Mouse (Mus musculus) MEL (cell line): Measurements from ENCODE around the gene Prkcb. TPM values are rescaled to one million over a fixed set of nuclear protein-coding genes. Genes with fewer than 3 reads are reported as not detected.

ENCODE experiments used
- DNase-seq: peaks from one replicate; pipeline ENCODE4 v3.0.0; 2011; ENCODE audit warnings: low read depth, low spot score
- H3K27ac ChIP-seq: 2 replicates; pipeline ENCODE4 v1.5.1; 2012; ENCODE audit warnings: low read depth, mild to moderate bottlenecking, control low read depth, low read length, moderate library complexity; ENCODE audit not compliant: control insufficient read depth
- H3K27me3 ChIP-seq, 2 experiments: fragments of 150-350 bp in 1 of 2; sonication (generic) in 1 of 2; 2 replicates each; pipeline ENCODE4 v1.6.1; 2012; ENCODE audit warnings: low read length in 2 of 2, mild to moderate bottlenecking in 2 of 2, improper control_type of control experiment in 1 of 2, moderate library complexity in 1 of 2; ENCODE audit not compliant: insufficient read depth in 2 of 2, control insufficient read depth in 1 of 2
- H3K36me3 ChIP-seq, 2 experiments: 2 replicates each; pipeline ENCODE4 v1.6.1; 2012 to 2014; ENCODE audit warnings: low read length in 2 of 2, improper control_type of control experiment in 1 of 2, inconsistent platforms in 1 of 2, mild to moderate bottlenecking in 1 of 2; ENCODE audit not compliant: insufficient read depth in 2 of 2, control insufficient read depth in 1 of 2
- H3K4me1 ChIP-seq, 2 experiments: fragments of 150-350 bp in 1 of 2; sonication (generic) in 1 of 2; 2 replicates each; pipeline ENCODE4 v1.6.1; 2012; ENCODE audit warnings: low read length in 2 of 2, improper control_type of control experiment in 1 of 2, mild to moderate bottlenecking in 1 of 2; ENCODE audit not compliant: insufficient read depth in 2 of 2, control insufficient read depth in 1 of 2
- H3K4me3 ChIP-seq, 2 experiments: fragments of 150-350 bp in 1 of 2; sonication (generic) in 1 of 2; 2 replicates each; pipeline ENCODE4 v1.5.1; 2012; ENCODE audit warnings: low read depth in 2 of 2, low read length in 2 of 2, mild to moderate bottlenecking in 2 of 2, moderate library complexity in 2 of 2, control low read depth in 1 of 2, improper control_type of control experiment in 1 of 2; ENCODE audit not compliant: control insufficient read depth in 1 of 2, insufficient read depth in 1 of 2
- H3K79me2 ChIP-seq: 2 replicates; pipeline ENCODE4 v1.6.1; 2012; ENCODE audit warnings: mild to moderate bottlenecking, low read length, moderate library complexity; ENCODE audit not compliant: control insufficient read depth, poor library complexity, insufficient read depth
- H3K9ac ChIP-seq: 2 replicates; pipeline ENCODE4 v1.6.1; 2012; ENCODE audit warnings: low read depth, mild to moderate bottlenecking, control low read depth, low read length, moderate library complexity; ENCODE audit not compliant: control insufficient read depth, poor library complexity, severe bottlenecking
- H3K9me3 ChIP-seq: fragments of 150-350 bp; sonication (generic); replicated peaks from 2 replicates; pipeline ENCODE4 v1.6.1; 2012; ENCODE audit warnings: mild to moderate bottlenecking, low read length, improper control_type of control experiment, moderate library complexity; ENCODE audit not compliant: insufficient read depth
- BHLHE40 ChIP-seq: IDR thresholded peaks from 2 replicates; pipeline ENCODE4 v1.6.1; 2012; ENCODE audit warnings: low read depth, mild to moderate bottlenecking, inconsistent platforms, low read length, improper control_type of control experiment, borderline replicate concordance
- CHD1 ChIP-seq: IDR thresholded peaks from 2 replicates; pipeline ENCODE4 v1.6.1; 2012; ENCODE audit warnings: low read depth, mild to moderate bottlenecking, inconsistent platforms, low read length, improper control_type of control experiment
- CHD2 ChIP-seq: IDR thresholded peaks from 2 replicates; pipeline ENCODE4 v1.6.1; 2011; ENCODE audit warnings: low read length, improper control_type of control experiment
- EP300 ChIP-seq, 2 experiments: IDR thresholded peaks; 2 replicates each; pipeline ENCODE4 v1.6.1; 2011; ENCODE audit warnings: improper control_type of control experiment in 2 of 2, low read length in 2 of 2, low read depth in 1 of 2, mild to moderate bottlenecking in 1 of 2
- GATA1 ChIP-seq: IDR thresholded peaks from 2 replicates; pipeline ENCODE4 v1.6.1; 2011; ENCODE audit warnings: low read depth, low read length, improper control_type of control experiment
- JUND ChIP-seq: IDR thresholded peaks from 2 replicates; pipeline ENCODE4 v1.6.1; 2011; ENCODE audit warnings: low read depth, mild to moderate bottlenecking, improper control_type of control experiment, low read length
- KAT2A ChIP-seq: conservative IDR thresholded peaks from 2 replicates; pipeline ENCODE4 v1.6.1; 2012; ENCODE audit warnings: low read depth, low read length, improper control_type of control experiment, inconsistent platforms
- MAFK ChIP-seq: IDR thresholded peaks from 2 replicates; pipeline ENCODE4 v1.6.1; 2011; ENCODE audit warnings: low read depth, mild to moderate bottlenecking, low read length, improper control_type of control experiment, borderline replicate concordance
- MAX ChIP-seq: IDR thresholded peaks from 2 replicates; pipeline ENCODE4 v1.6.1; 2011; ENCODE audit warnings: low read length, improper control_type of control experiment
- MAZ ChIP-seq: IDR thresholded peaks from 2 replicates; pipeline ENCODE4 v1.6.1; 2012; ENCODE audit warnings: low read depth, mild to moderate bottlenecking, inconsistent platforms, low read length, improper control_type of control experiment
- MEF2A ChIP-seq: IDR thresholded peaks from 2 replicates; pipeline ENCODE4 v1.6.1; 2014; ENCODE audit warnings: low read depth, mild to moderate bottlenecking, inconsistent platforms, low read length, improper control_type of control experiment; ENCODE audit not compliant: poor library complexity, insufficient replicate concordance, severe bottlenecking; ENCODE audit errors: extremely low read depth
- MYB ChIP-seq: IDR thresholded peaks from 2 replicates; pipeline ENCODE4 v1.6.1; 2011; ENCODE audit warnings: mild to moderate bottlenecking, low read depth, low read length, improper control_type of control experiment
- NELFE ChIP-seq: IDR thresholded peaks from 2 replicates; pipeline ENCODE4 v1.6.1; 2011; ENCODE audit warnings: low read depth, low read length, improper control_type of control experiment
- NRF1 ChIP-seq: IDR thresholded peaks from 2 replicates; pipeline ENCODE4 v1.6.1; 2014; ENCODE audit warnings: low read depth, mild to moderate bottlenecking, inconsistent platforms, low read length, improper control_type of control experiment, moderate library complexity; ENCODE audit not compliant: poor library complexity, insufficient read depth, severe bottlenecking
- POLR2A ChIP-seq, 2 experiments: IDR thresholded peaks; 2 replicates each; pipeline ENCODE4 v1.6.1; 2011 to 2012; ENCODE audit warnings: low read length in 2 of 2, mild to moderate bottlenecking in 2 of 2, control low read depth in 1 of 2, improper control_type of control experiment in 1 of 2, low read depth in 1 of 2, moderate library complexity in 1 of 2; ENCODE audit not compliant: control insufficient read depth in 1 of 2, insufficient read depth in 1 of 2, poor library complexity in 1 of 2
- SMC3 ChIP-seq: IDR thresholded peaks from 2 replicates; pipeline ENCODE4 v1.6.1; 2011; ENCODE audit warnings: low read depth, low read length, improper control_type of control experiment
- TAL1 ChIP-seq: IDR thresholded peaks from 2 replicates; pipeline ENCODE4 v1.6.1; 2012; ENCODE audit warnings: mild to moderate bottlenecking, inconsistent platforms, low read length, moderate library complexity, mixed read lengths
- TBP ChIP-seq: IDR thresholded peaks from 2 replicates; pipeline ENCODE4 v1.8.0; 2011; ENCODE audit warnings: low read depth, low read length, improper control_type of control experiment
- TCF12 ChIP-seq: IDR thresholded peaks from 2 replicates; pipeline ENCODE4 v1.6.1; 2014; ENCODE audit warnings: low read depth, mild to moderate bottlenecking, inconsistent platforms, low read length, improper control_type of control experiment, moderate library complexity
- USF1 ChIP-seq: IDR thresholded peaks from 2 replicates; pipeline ENCODE4 v1.6.1; 2014; ENCODE audit warnings: low read depth, mild to moderate bottlenecking, inconsistent platforms, low read length, improper control_type of control experiment, moderate library complexity
- USF2 ChIP-seq, 2 experiments: IDR thresholded peaks; 2 replicates each; pipeline ENCODE4 v1.6.1; 2011 to 2012; ENCODE audit warnings: improper control_type of control experiment in 2 of 2, low read length in 2 of 2, borderline replicate concordance in 1 of 2, inconsistent platforms in 1 of 2, low read depth in 1 of 2, mild to moderate bottlenecking in 1 of 2; ENCODE audit not compliant: insufficient read depth in 1 of 2
- polyA plus RNA-seq, 2 experiments: library from polyadenylated mRNA; stranded (reverse) in 1 of 2; unstranded in 1 of 2; fragments of >175 nt in 1 of 2; fragments of >200 nt in 1 of 2; gene quantifications; 2 replicates each; pipeline versions ENCODE4 v1.2.1 to v1.2.4; 2012; ENCODE audit warnings: low replicate concordance in 2 of 2, low read depth in 1 of 2; ENCODE audit not compliant: insufficient read length in 2 of 2, insufficient read depth in 1 of 2, missing spikeins in 1 of 2
- total RNA-seq: library from RNA; depleted of rRNA; stranded (reverse); fragments of 300-350 nt; gene quantifications from 2 replicates; pipeline ENCODE4 v1.2.3, GENCODE M21; 2012

Prkcb gene
- total and polyA plus RNA-seq, 3 experiments, result not detected

GRCm38 (mm10) chr7:122272334-122272733, 16.2 kb upstream of the Prkcb start:
- no peaks in the 10 kb centered on the region for H3K9me3 ChIP-seq
- H3K4me1 ChIP-seq, result no peaks in the 10 kb centered on the region
- H3K79me2 ChIP-seq, result no peaks in the 10 kb centered on the region
- TF ChIP-seq CHD2, result no peak
- TF ChIP-seq POLR2A (IDR thresholded peaks at IDR 0.05; ENCODE audit: control insufficient read depth in 1 of 2, insufficient read depth in 1 of 2, low read depth in 1 of 2, low read length in 2 of 2, poor library complexity in 1 of 2), result no peak
- TF ChIP-seq KAT2A, result no peak
- TF ChIP-seq CHD1, result no peak
- no peak for TF ChIP-seq MAX
- no peak for TF ChIP-seq EP300 (IDR thresholded peaks at IDR 0.05; ENCODE audit: low read depth in 1 of 2, low read length in 2 of 2)
- TF ChIP-seq BHLHE40, result no peak
- no peak for TF ChIP-seq MEF2A
- TF ChIP-seq MAFK, result no peak
- no peak for TF ChIP-seq TCF12
- H3K27ac ChIP-seq, result no peak overlapping the region
- no peaks in the 10 kb centered on the region for H3K36me3 ChIP-seq
- no peak for DNase-seq
- H3K27me3 ChIP-seq, result no peaks in the 10 kb centered on the region
- H3K4me3 ChIP-seq, result no peak overlapping the region
- H3K9ac ChIP-seq, result no peak overlapping the region

DNA sequence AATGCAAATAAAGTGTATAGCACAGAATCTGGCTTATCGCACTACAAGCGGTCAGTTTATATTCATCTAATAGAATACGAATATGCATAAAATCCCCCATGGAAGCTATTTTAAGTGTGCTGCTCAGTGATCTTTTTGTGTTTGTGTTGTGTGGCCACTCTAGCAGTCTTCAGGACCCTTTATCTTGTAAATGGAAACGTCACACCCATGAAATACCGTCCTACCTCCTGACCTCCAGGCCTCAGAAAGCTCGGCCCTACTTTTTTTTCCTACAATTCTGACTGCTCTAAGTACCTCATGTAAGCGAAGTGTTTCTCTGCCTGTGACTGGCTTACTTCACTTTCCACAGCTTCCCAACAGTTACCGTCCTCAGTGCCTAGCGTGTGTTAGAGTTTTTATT, 9.0 kb upstream of the Prkcb start:
- Histone ChIP-seq H3K36me3 (no peaks in the 10 kb centered on the region), H3K79me2 (no peaks in the 10 kb centered on the region), H3K9ac (no peak overlapping the region), H3K27me3 (no peaks in the 10 kb centered on the region), H3K27ac (no peak overlapping the region), H3K9me3 (no peaks in the 10 kb centered on the region), H3K4me3 (no peak overlapping the region), H3K4me1 (no peaks in the 10 kb centered on the region)
- DNase-seq, result no peak
- TF ChIP-seq TAL1 (no peak), POLR2A (IDR thresholded peaks at IDR 0.05; ENCODE audit: control insufficient read depth in 1 of 2, insufficient read depth in 1 of 2, low read depth in 1 of 2, low read length in 2 of 2, poor library complexity in 1 of 2) (no peak), USF1 (no peak), KAT2A (no peak), MAZ (no peak), JUND (no peak), CHD2 (no peak), MAX (no peak), SMC3 (no peak), MEF2A (no peak), MAFK (no peak), USF2 (IDR thresholded peaks at IDR 0.05; ENCODE audit: borderline replicate concordance in 1 of 2, insufficient read depth in 1 of 2, low read depth in 1 of 2, low read length in 2 of 2) (no peak), NELFE (no peak), MYB (no peak), TBP (no peak), GATA1 (no peak), NRF1 (no peak)
